8 mouse cellular contexts compared by ENCODE assay signal in genomic region chr1:186703980-186704701, GRCm38 (mm10). TPM values are rescaled to one million over a fixed set of nuclear protein-coding genes. Genes with fewer than 3 reads are reported as not detected.
DNase-seq lines count a peak whose midpoint lies in the region; ATAC-seq and TF ChIP-seq lines count a peak whose summit lies in the region.

No protein-coding gene starts in this region.

- peak; percentile 39 to 45 for DNase-seq in cerebellum, postnatal 14 days
- DNase-seq in cerebellum, adult 8-10 months = no peak
- peak; percentile 35 for DNase-seq in urinary bladder, adult 2 months (ENCODE audit: low spot score)
- no peak for DNase-seq in urinary bladder, postnatal 10 days (ENCODE audit: low spot score)
- peak; percentile 55 to 70 for DNase-seq in heart, adult 2 months
- DNase-seq in mesoderm, embryonic 11.5 days (ENCODE audit: low read depth, low spot score) = peak; percentile 58
- DNase-seq in stomach, postnatal 0 days (ENCODE audit: low spot score) = peak; percentile 42

- WGBS in heart, adult 2 months = under 1% methylated on average over 36 of the region's 36 CpGs
- WGBS in kidney, embryonic 16.5 days = 0% methylated on average over 36 of the region's 36 CpGs
- under 1% methylated on average over 36 of the region's 36 CpGs for WGBS in stomach, postnatal 0 days

- TF ChIP-seq CTCF in heart, adult 2 months (IDR thresholded peaks at IDR 0.05) = peak; percentile 21; the same call in 1 of the 2 replicates
- no peak; the same call in 1 of the 2 replicates for TF ChIP-seq CTCF in stomach, postnatal 0 days (IDR thresholded peaks at IDR 0.05; ENCODE audit: low read depth)

- H3K27me3 ChIP-seq in heart, adult 2 months (ENCODE audit: control insufficient read depth, insufficient read depth, low read length) = no peaks in the 10 kb centered on the region
- no peaks in the 10 kb centered on the region for H3K27me3 ChIP-seq in kidney, embryonic 16.5 days (ENCODE audit: insufficient read depth, low read length)
- H3K27me3 ChIP-seq in stomach, postnatal 0 days (ENCODE audit: control insufficient read depth, insufficient read depth, low read length) = no peaks in the 10 kb centered on the region

- no peaks in the 10 kb centered on the region for H3K79me2 ChIP-seq in heart, adult 2 months (replicated peaks; ENCODE audit: control insufficient read depth, insufficient read depth, low read length)

- H3K4me1 ChIP-seq in heart, adult 2 months (ENCODE audit: control insufficient read depth, insufficient read depth, low read length) = peaks cover 7% of the 10 kb centered on the region
- H3K4me1 ChIP-seq in kidney, embryonic 16.5 days (ENCODE audit: insufficient read depth, low read length) = peaks cover 32% of the 10 kb centered on the region
- no peaks in the 10 kb centered on the region for H3K4me1 ChIP-seq in stomach, postnatal 0 days (replicated peaks; ENCODE audit: control insufficient read depth, insufficient read depth)

- H3K4me2 ChIP-seq in kidney, embryonic 16.5 days (replicated peaks; ENCODE audit: low read depth, low read length) = peak overlapping the region; percentile 89
- H3K4me2 ChIP-seq in stomach, postnatal 0 days (replicated peaks; ENCODE audit: low read depth) = peak overlapping the region; percentile 92

- intact Hi-C loops in heart, adult 2 months (cut with DNase I) = loop anchor here (5.0 to 10.0 kb wide), 2 partner anchors 92 to 589 kb away; partner anchors contain the start of gene Lyplal1

- no peak for ATAC-seq in kidney, embryonic 16.5 days (ENCODE audit: low FRiP score, low TSS enrichment)
- no peak for ATAC-seq in stomach, postnatal 0 days (ENCODE audit: low FRiP score, low TSS enrichment)

- TF ChIP-seq POLR2A in heart, adult 2 months (IDR thresholded peaks at IDR 0.05; ENCODE audit: insufficient read depth, low read depth, low read length) = no peak; the same call in 1 of the 2 replicates

- H3K27ac ChIP-seq in heart, adult 2 months = peak overlapping the region; percentile 71
- peak overlapping the region; percentile 57 for H3K27ac ChIP-seq in kidney, embryonic 16.5 days (ENCODE audit: low read length)
- H3K27ac ChIP-seq in stomach, postnatal 0 days (replicated peaks) = peak overlapping the region; percentile 71

- H3K4me3 ChIP-seq in heart, adult 2 months = peak overlapping the region; percentile 75
- peak overlapping the region; percentile 68 for H3K4me3 ChIP-seq in kidney, embryonic 16.5 days (ENCODE audit: low read length)
- peak overlapping the region; percentile 63 for H3K4me3 ChIP-seq in stomach, postnatal 0 days (ENCODE audit: low read depth, low read length)

- TF ChIP-seq EP300 in heart, adult 2 months (IDR thresholded peaks at IDR 0.05; ENCODE audit: insufficient read depth, low read depth, low read length) = no peak
- no peak for TF ChIP-seq EP300 in stomach, postnatal 0 days (optimal IDR thresholded peaks at IDR 0.05)

- no peaks in the 10 kb centered on the region for H3K36me3 ChIP-seq in heart, adult 2 months (ENCODE audit: control insufficient read depth, insufficient read depth, low read length)
- H3K36me3 ChIP-seq in kidney, embryonic 16.5 days (ENCODE audit: insufficient read depth, low read length) = no peaks in the 10 kb centered on the region
- H3K36me3 ChIP-seq in stomach, postnatal 0 days (ENCODE audit: control insufficient read depth, insufficient read depth, low read length) = no peaks in the 10 kb centered on the region

- H3K9me3 ChIP-seq in kidney, embryonic 16.5 days (ENCODE audit: low read length) = no peaks in the 10 kb centered on the region
- no peaks in the 10 kb centered on the region for H3K9me3 ChIP-seq in stomach, postnatal 0 days (ENCODE audit: control insufficient read depth, low read length)

- peak overlapping the region; percentile 80 for H3K9ac ChIP-seq in heart, adult 2 months (ENCODE audit: low read depth, low read length)
- peak overlapping the region; percentile 66 for H3K9ac ChIP-seq in kidney, embryonic 16.5 days (replicated peaks; ENCODE audit: low read length)
- peak overlapping the region; percentile 65 for H3K9ac ChIP-seq in stomach, postnatal 0 days (ENCODE audit: low read length)

RNA-seq across cellular contexts. Expression of gene Tgfb2, which starts 1.6 kb away (rescaled TPM):
- 6.1 and 10.6 TPM in 2 replicates for polyA plus RNA-seq in urinary bladder, adult 2 months (2012; rRNA removed)
- total RNA-seq in heart, adult 2 months (2021) = 1 to 10 TPM; 4.6 to 5.1 TPM
- 1.5 and 2.1 TPM in 2 replicates for polyA plus RNA-seq in heart, adult 2 months (2012; rRNA removed)
- 17.5 and 20.6 TPM in 2 replicates for polyA plus RNA-seq in kidney, embryonic 16.5 days (2015; fragmentation: Nextera tagmentation; extraction: Ambion mirVana)
- 10.3 and 11.0 TPM in 2 replicates for polyA plus RNA-seq in stomach, postnatal 0 days (2015; fragmentation: Nextera tagmentation; extraction: Ambion mirVana)

RNA-seq across cellular contexts. Expression of gene Rrp15, which starts 45.0 kb away (rescaled TPM):
- 17.1 and 17.9 TPM in 2 replicates for polyA plus RNA-seq in urinary bladder, adult 2 months (2012; rRNA removed)
- 1 to 10 TPM; 8.9 to 9.5 TPM for total RNA-seq in heart, adult 2 months (2021)
- polyA plus RNA-seq in heart, adult 2 months (2012; rRNA removed) = 2.9 TPM in 2 replicates
- polyA plus RNA-seq in kidney, embryonic 16.5 days (2015; fragmentation: Nextera tagmentation; extraction: Ambion mirVana) = 69.3 and 73.1 TPM in 2 replicates
- polyA plus RNA-seq in stomach, postnatal 0 days (2015; fragmentation: Nextera tagmentation; extraction: Ambion mirVana) = 32.3 and 33.1 TPM in 2 replicates

Comparison
In these comparisons a context has a peak if more than half of its experiments do, and no peak if none do; other contexts are left out.
1. DNase-seq: peak in cerebellum, postnatal 14 days (2 of 2), urinary bladder, adult 2 months (single experiment), heart, adult 2 months (2 of 2), mesoderm, embryonic 11.5 days (single experiment) and stomach, postnatal 0 days (single experiment); none in cerebellum, adult 8-10 months (single experiment) and urinary bladder, postnatal 10 days (single experiment).
2. Peak in every context shown above with its lines, with median percentiles within 50 percentile points of each other: H3K27ac ChIP-seq, H3K4me3 ChIP-seq and H3K9ac ChIP-seq.